Mouse (Mus musculus): ENCODE measurements around the gene 9430015G10Rik. TPM values are rescaled to one million over a fixed set of nuclear protein-coding genes. Genes with fewer than 3 reads are reported as not detected.

9430015G10Rik gene
- polyA plus RNA-seq, 1 experiment from 2014 or later = 22.3 TPM

- ATAC-seq = peak; percentile 69
- no peak overlapping the region for H3K4me2 ChIP-seq (ENCODE audit: low read depth, low read length)
- H3K27me3 ChIP-seq (replicated peaks; ENCODE audit: control insufficient read depth, insufficient read depth, low read length) = no peaks in the 10 kb centered on the region
- H3K36me3 ChIP-seq (ENCODE audit: control insufficient read depth, insufficient read depth, low read length) = peaks cover 9% of the 10 kb centered on the region
- no peaks in the 10 kb centered on the region for H3K9me3 ChIP-seq (ENCODE audit: control insufficient read depth, low read length)
- 94% methylated on average over 7 of the region's 7 CpGs for WGBS
- H3K9ac ChIP-seq (ENCODE audit: low read depth, low read length) = no peak overlapping the region
- H3K4me3 ChIP-seq (ENCODE audit: low read length) = no peak overlapping the region
- no peak overlapping the region for H3K27ac ChIP-seq (ENCODE audit: low read length)
- no peaks in the 10 kb centered on the region for H3K4me1 ChIP-seq (ENCODE audit: control insufficient read depth, insufficient read depth, low read length)
Observed at GRCm38 (mm10) chr4:156124077-156124476, 14.3 kb downstream of the 9430015G10Rik start.

DNA sequence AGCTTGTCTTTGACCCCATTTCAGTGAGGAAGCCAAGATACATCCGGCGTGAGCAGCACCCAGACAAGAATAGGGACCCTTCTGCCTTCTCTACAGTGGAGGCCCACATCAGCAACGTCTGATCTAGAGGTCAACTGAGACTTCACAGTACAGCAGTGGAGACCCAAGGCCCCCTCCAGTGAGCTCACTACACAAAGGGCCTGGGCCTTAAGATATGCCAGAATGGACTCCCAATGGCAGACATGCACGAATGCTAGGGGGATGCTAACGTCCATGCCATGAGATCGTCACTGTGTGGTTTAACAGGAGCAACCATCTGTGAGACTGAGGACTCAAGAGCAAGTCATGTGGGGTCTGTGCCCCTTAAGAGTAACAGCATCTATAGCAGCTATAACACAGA is 15.6 kb downstream of the 9430015G10Rik start:
- no peak for ATAC-seq
- Histone ChIP-seq H3K4me1 (ENCODE audit: control insufficient read depth, insufficient read depth, low read length) (no peaks in the 10 kb centered on the region), H3K4me3 (ENCODE audit: low read length) (no peak overlapping the region), H3K9me3 (ENCODE audit: control insufficient read depth, low read length) (no peaks in the 10 kb centered on the region), H3K27me3 (replicated peaks; ENCODE audit: control insufficient read depth, insufficient read depth, low read length) (no peaks in the 10 kb centered on the region), H3K9ac (ENCODE audit: low read depth, low read length) (no peak overlapping the region), H3K27ac (ENCODE audit: low read length) (no peak overlapping the region), H3K36me3 (ENCODE audit: control insufficient read depth, insufficient read depth, low read length) (peaks cover 8% of the 10 kb centered on the region), H3K4me2 (ENCODE audit: low read depth, low read length) (no peak overlapping the region)
- 96% methylated on average over 6 of the region's 6 CpGs for WGBS

- WGBS = 83% methylated on average over 7 of the region's 7 CpGs
- Histone ChIP-seq H3K9ac (ENCODE audit: low read depth, low read length) (no peak overlapping the region), H3K4me1 (ENCODE audit: control insufficient read depth, insufficient read depth, low read length) (no peaks in the 10 kb centered on the region), H3K4me2 (ENCODE audit: low read depth, low read length) (no peak overlapping the region), H3K4me3 (ENCODE audit: low read length) (no peak overlapping the region), H3K36me3 (ENCODE audit: control insufficient read depth, insufficient read depth, low read length) (peaks cover 4% of the 10 kb centered on the region; the same call in 1 of the 2 replicates), H3K27me3 (replicated peaks; ENCODE audit: control insufficient read depth, insufficient read depth, low read length) (no peaks in the 10 kb centered on the region), H3K27ac (ENCODE audit: low read length) (no peak overlapping the region), H3K9me3 (ENCODE audit: control insufficient read depth, low read length) (no peaks in the 10 kb centered on the region)
- no peak for ATAC-seq
Observed at GRCm38 (mm10) chr4:156126841-156127240, 17.1 kb downstream of the 9430015G10Rik start.

DNA sequence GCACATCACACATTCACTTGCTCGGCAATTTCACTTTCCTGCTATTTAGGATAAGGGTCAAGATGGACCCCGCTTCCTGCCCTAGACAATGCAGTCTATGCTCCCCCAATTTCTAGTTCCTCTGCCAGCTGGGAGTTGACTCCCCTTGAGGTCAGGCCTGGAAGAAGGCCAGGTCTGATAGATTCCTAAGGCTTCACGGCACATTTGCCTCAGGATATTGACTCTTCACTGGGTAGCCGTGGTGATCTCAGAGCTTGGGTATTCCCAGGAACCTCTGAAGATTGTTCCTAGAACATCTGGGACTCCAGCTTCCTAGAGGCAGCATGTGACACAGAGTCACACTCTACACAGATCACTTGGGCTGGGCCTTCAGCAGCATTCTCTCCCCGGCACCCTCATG is 19.0 kb downstream of the 9430015G10Rik start:
- 0 out of 2 replicates have a peak, but pooled peaks cover 3% of the 10 kb centered on the region for H3K4me1 ChIP-seq (ENCODE audit: control insufficient read depth, insufficient read depth, low read length)
- no peak overlapping the region for H3K4me3 ChIP-seq (ENCODE audit: low read length)
- 79% methylated on average over 5 of the region's 5 CpGs for WGBS
- ATAC-seq = no peak
- H3K9ac ChIP-seq (ENCODE audit: low read depth, low read length) = no peak overlapping the region
- no peaks in the 10 kb centered on the region; the same call in 1 of the 2 replicates for H3K36me3 ChIP-seq (ENCODE audit: control insufficient read depth, insufficient read depth, low read length)
- no peak overlapping the region for H3K27ac ChIP-seq (ENCODE audit: low read length)
- no peaks in the 10 kb centered on the region for H3K27me3 ChIP-seq (replicated peaks; ENCODE audit: control insufficient read depth, insufficient read depth, low read length)
- no peak overlapping the region for H3K4me2 ChIP-seq (ENCODE audit: low read depth, low read length)
- no peaks in the 10 kb centered on the region for H3K9me3 ChIP-seq (ENCODE audit: control insufficient read depth, low read length)

GRCm38 (mm10) chr4:156130436-156130835 is 20.7 kb downstream of the 9430015G10Rik start, which contains the start of gene Rnf223:
Rnf223 (plus strand) TSS chr4:156130513.
- no peak for ATAC-seq
- Histone ChIP-seq H3K4me1 (ENCODE audit: control insufficient read depth, insufficient read depth, low read length) (peaks cover 7% of the 10 kb centered on the region; the same call in 1 of the 2 replicates), H3K36me3 (ENCODE audit: control insufficient read depth, insufficient read depth, low read length) (no peaks in the 10 kb centered on the region; the same call in 1 of the 2 replicates), H3K9me3 (ENCODE audit: control insufficient read depth, low read length) (no peaks in the 10 kb centered on the region), H3K9ac (ENCODE audit: low read depth, low read length) (no peak within 1 kb of the TSS), H3K4me2 (ENCODE audit: low read depth, low read length) (no peak within 1 kb of the TSS), H3K27me3 (replicated peaks; ENCODE audit: control insufficient read depth, insufficient read depth, low read length) (no peaks in the 10 kb centered on the region), H3K27ac (ENCODE audit: low read length) (no peak within 1 kb of the TSS), H3K4me3 (ENCODE audit: low read length) (no peak within 1 kb of the TSS)
- WGBS = 69% methylated on average over 15 of the region's 15 CpGs

- 81% methylated on average over 10 of the region's 10 CpGs for WGBS
- ATAC-seq = no peak
- no peak overlapping the region for H3K27ac ChIP-seq (ENCODE audit: low read length)
Observed at GRCm38 (mm10) chr4:156130940-156131339, 21.2 kb downstream of the 9430015G10Rik start.

DNA sequence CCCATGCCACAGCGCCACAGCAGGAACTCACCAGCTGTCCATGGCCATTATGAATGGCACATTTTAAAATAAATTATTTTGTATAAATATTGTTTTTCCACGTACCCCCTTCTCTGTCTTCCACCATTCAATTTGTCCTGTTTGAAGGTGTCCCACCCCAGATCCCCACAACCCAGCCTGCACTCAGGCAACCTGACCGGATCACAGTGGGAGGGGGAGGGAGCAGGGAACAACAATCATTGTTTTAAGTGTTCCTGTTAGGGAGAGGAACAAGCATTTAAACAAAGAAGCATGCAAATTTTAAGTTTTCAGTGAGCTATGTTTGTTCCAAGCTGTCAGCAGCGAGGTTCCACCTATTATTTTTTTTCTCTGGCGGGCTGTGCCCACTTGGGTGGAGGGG is 23.6 kb downstream of the 9430015G10Rik start:
- Histone ChIP-seq H3K4me2 (ENCODE audit: low read depth, low read length) (no peak overlapping the region), H3K27ac (ENCODE audit: low read length) (no peak overlapping the region), H3K4me3 (ENCODE audit: low read length) (no peak overlapping the region), H3K9ac (ENCODE audit: low read depth, low read length) (no peak overlapping the region), H3K9me3 (ENCODE audit: control insufficient read depth, low read length) (no peaks in the 10 kb centered on the region), H3K27me3 (replicated peaks; ENCODE audit: control insufficient read depth, insufficient read depth, low read length) (no peaks in the 10 kb centered on the region), H3K4me1 (ENCODE audit: control insufficient read depth, insufficient read depth, low read length) (peaks cover 7% of the 10 kb centered on the region; the same call in 1 of the 2 replicates), H3K36me3 (ENCODE audit: control insufficient read depth, insufficient read depth, low read length) (no peaks in the 10 kb centered on the region)
- WGBS = 64% methylated on average over 5 of the region's 5 CpGs
- ATAC-seq = no peak

More at GRCm38 (mm10) chr4:156130940-156131339, 21.2 kb downstream of the 9430015G10Rik start:
- Histone ChIP-seq H3K4me3 (ENCODE audit: low read length) (no peak overlapping the region), H3K27me3 (replicated peaks; ENCODE audit: control insufficient read depth, insufficient read depth, low read length) (no peaks in the 10 kb centered on the region), H3K9ac (ENCODE audit: low read depth, low read length) (no peak overlapping the region), H3K36me3 (ENCODE audit: control insufficient read depth, insufficient read depth, low read length) (no peaks in the 10 kb centered on the region), H3K4me2 (ENCODE audit: low read depth, low read length) (no peak overlapping the region), H3K4me1 (ENCODE audit: control insufficient read depth, insufficient read depth, low read length) (peaks cover 7% of the 10 kb centered on the region; the same call in 1 of the 2 replicates), H3K9me3 (ENCODE audit: control insufficient read depth, low read length) (no peaks in the 10 kb centered on the region)

DNA sequence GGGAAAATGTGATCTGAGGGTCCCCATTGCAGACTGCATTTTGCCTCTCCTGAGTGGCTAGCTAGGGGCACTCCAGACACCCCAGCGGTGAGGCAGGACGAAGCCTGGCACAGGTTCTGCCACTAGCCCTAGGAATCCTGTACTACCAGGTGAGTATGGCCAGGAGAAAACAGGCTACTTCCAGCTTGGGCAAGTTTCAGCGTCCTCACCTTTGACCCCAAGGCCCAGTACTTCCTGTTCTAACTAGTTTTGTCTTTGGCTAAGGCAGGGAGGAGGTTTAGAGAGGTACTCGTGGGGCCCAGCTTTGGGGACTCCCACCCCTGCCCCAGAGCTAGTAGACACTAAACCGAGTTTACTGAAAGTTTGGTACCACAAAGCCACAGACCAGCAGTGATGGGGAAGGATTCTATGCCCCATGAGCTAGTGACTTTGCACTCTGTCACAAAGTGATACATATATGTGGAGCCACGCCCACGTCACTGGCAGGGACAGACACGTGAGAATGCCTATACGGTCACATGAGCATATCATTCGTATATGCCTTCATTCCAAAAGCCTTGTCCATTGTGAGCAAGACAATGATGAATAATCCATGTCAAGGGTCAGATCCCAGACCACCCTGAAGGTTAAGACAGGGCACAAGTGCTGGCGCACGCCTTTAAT is 24.3 kb downstream of the 9430015G10Rik start:
- no peaks in the 10 kb centered on the region for H3K36me3 ChIP-seq (ENCODE audit: control insufficient read depth, insufficient read depth, low read length)
- peak; percentile 64 for ATAC-seq
- H3K4me3 ChIP-seq (ENCODE audit: low read length) = no peak overlapping the region
- H3K9ac ChIP-seq (ENCODE audit: low read depth, low read length) = no peak overlapping the region
- no peak overlapping the region for H3K27ac ChIP-seq (ENCODE audit: low read length)
- no peaks in the 10 kb centered on the region for H3K9me3 ChIP-seq (ENCODE audit: control insufficient read depth, low read length)
- no peaks in the 10 kb centered on the region for H3K27me3 ChIP-seq (replicated peaks; ENCODE audit: control insufficient read depth, insufficient read depth, low read length)
- H3K4me1 ChIP-seq (ENCODE audit: control insufficient read depth, insufficient read depth, low read length) = peaks cover 7% of the 10 kb centered on the region; the same call in 1 of the 2 replicates
- no peak overlapping the region for H3K4me2 ChIP-seq (ENCODE audit: low read depth, low read length)
- 77% methylated on average over 12 of the region's 12 CpGs for WGBS

GRCm38 (mm10) chr4:156135112-156135511 is 25.3 kb downstream of the 9430015G10Rik start:
- ATAC-seq = no peak

More at GRCm38 (mm10) chr4:156135112-156135511, 25.3 kb downstream of the 9430015G10Rik start:
- no peak overlapping the region for H3K4me2 ChIP-seq (ENCODE audit: low read depth, low read length)
- H3K36me3 ChIP-seq (ENCODE audit: control insufficient read depth, insufficient read depth, low read length) = no peaks in the 10 kb centered on the region
- no peak overlapping the region for H3K9ac ChIP-seq (ENCODE audit: low read depth, low read length)
- WGBS = 91% methylated on average over 13 of the region's 13 CpGs
- H3K27ac ChIP-seq (ENCODE audit: low read length) = no peak overlapping the region
- H3K9me3 ChIP-seq (ENCODE audit: control insufficient read depth, low read length) = no peaks in the 10 kb centered on the region
- H3K4me3 ChIP-seq (ENCODE audit: low read length) = no peak overlapping the region
- H3K27me3 ChIP-seq (replicated peaks; ENCODE audit: control insufficient read depth, insufficient read depth, low read length) = no peaks in the 10 kb centered on the region
- H3K4me1 ChIP-seq (ENCODE audit: control insufficient read depth, insufficient read depth, low read length) = peaks cover 7% of the 10 kb centered on the region; the same call in 1 of the 2 replicates
